ENCODE assay signal across 8 mouse cellular contexts in the genomic region with DNA sequence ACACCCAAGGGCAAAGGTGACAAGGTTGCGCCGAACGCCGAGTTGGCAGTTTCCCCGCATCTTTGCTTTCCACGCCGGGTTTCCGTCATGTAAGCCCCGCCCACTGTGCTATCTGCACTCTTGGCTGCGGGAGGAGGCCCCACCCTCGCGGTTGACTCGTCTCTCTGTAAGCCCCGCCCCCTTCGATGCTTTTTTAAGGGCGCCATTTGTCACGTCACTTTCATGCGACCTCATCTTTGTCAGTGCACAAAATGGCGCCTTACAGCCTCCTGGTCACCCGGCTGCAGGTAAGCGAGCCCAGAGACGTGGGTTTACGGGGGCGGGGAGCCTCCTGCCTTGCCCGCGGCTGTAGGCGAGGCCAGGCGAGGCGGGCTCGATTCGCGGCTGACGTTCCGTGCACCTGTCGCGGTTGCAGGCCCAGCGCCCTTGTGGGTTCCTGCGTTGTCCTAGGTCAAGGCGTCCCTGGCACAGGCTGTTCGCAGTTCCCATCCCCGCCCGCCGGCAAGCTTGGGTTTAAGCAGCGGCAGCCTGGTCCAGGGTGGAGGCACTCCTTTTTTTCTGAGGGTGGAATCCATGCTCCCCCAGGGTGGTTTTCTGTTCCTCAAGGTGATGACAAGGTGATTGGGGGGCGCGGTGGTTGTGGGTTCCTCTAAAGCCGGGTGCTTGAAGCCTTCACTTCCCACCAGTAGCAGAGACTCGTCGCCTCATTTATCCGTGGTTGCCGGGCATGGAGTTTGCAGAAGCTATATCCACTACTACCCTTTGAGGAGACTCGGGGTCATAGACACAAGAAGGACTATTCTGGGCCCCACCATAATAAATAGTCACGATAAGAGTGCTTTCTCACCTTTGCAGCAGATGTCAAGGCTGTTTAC. TPM values are rescaled to one million over a fixed set of nuclear protein-coding genes. Genes with fewer than 3 reads are reported as not detected.
DNase-seq lines count a peak whose midpoint lies in the region; ATAC-seq lines count a peak whose summit lies in the region.

A gene (plus strand): TSS at position 48 of the 875 bp plus-strand sequence.

- peak within 1 kb of the TSS; percentile 94 for H3K27ac ChIP-seq in heart, embryonic 12.5 days (ENCODE audit: poor library complexity, severe bottlenecking)
- peak within 1 kb of the TSS; percentile 96 for H3K27ac ChIP-seq in liver, embryonic 12.5 days
- H3K27ac ChIP-seq in stomach, embryonic 15.5 days: peak within 1 kb of the TSS; percentile 100

- H3K4me3 ChIP-seq in heart, embryonic 12.5 days: peak within 1 kb of the TSS; percentile 88
- peak within 1 kb of the TSS; percentile 93 for H3K4me3 ChIP-seq in liver, embryonic 12.5 days
- peak within 1 kb of the TSS; percentile 99 for H3K4me3 ChIP-seq in stomach, embryonic 15.5 days (replicated peaks)

- no peaks in the 10 kb centered on the region for H3K27me3 ChIP-seq in heart, embryonic 12.5 days (replicated peaks)
- no peaks in the 10 kb centered on the region for H3K27me3 ChIP-seq in liver, embryonic 12.5 days (replicated peaks)
- no peaks in the 10 kb centered on the region for H3K27me3 ChIP-seq in stomach, embryonic 15.5 days (replicated peaks)

- WGBS in heart, embryonic 12.5 days: under 1% methylated on average over 53 of the region's 53 CpGs
- WGBS in liver, embryonic 12.5 days (ENCODE audit: insufficient replicate concordance): under 1% methylated on average over 53 of the region's 53 CpGs
- WGBS in stomach, embryonic 15.5 days: under 1% methylated on average over 53 of the region's 53 CpGs

- H3K36me3 ChIP-seq in heart, embryonic 12.5 days: peaks cover 34% of the 10 kb centered on the region
- H3K36me3 ChIP-seq in liver, embryonic 12.5 days: peaks cover 38% of the 10 kb centered on the region
- H3K36me3 ChIP-seq in stomach, embryonic 15.5 days: peaks cover 29% of the 10 kb centered on the region

- H3K9ac ChIP-seq in heart, embryonic 12.5 days: peak within 1 kb of the TSS; percentile 90
- peak within 1 kb of the TSS; percentile 85 for H3K9ac ChIP-seq in liver, embryonic 12.5 days
- peak within 1 kb of the TSS; percentile 92 for H3K9ac ChIP-seq in stomach, embryonic 15.5 days

- H3K4me1 ChIP-seq in heart, embryonic 12.5 days (replicated peaks): peaks cover 13% of the 10 kb centered on the region
- H3K4me1 ChIP-seq in liver, embryonic 12.5 days: peaks cover 49% of the 10 kb centered on the region
- peaks cover 11% of the 10 kb centered on the region for H3K4me1 ChIP-seq in stomach, embryonic 15.5 days

- H3K9me3 ChIP-seq in heart, embryonic 12.5 days (replicated peaks): no peaks in the 10 kb centered on the region
- no peaks in the 10 kb centered on the region for H3K9me3 ChIP-seq in liver, embryonic 12.5 days (replicated peaks)
- H3K9me3 ChIP-seq in stomach, embryonic 15.5 days: no peaks in the 10 kb centered on the region

- peak within 1 kb of the TSS; percentile 95 for H3K4me2 ChIP-seq in heart, embryonic 12.5 days
- peak within 1 kb of the TSS; percentile 88 for H3K4me2 ChIP-seq in liver, embryonic 12.5 days
- peak within 1 kb of the TSS; percentile 84 for H3K4me2 ChIP-seq in stomach, embryonic 15.5 days

- peak; percentile 91 for ATAC-seq in erythroid progenitor cell, adult 5-6 weeks (replicated peaks; ENCODE audit: low FRiP score, poor library complexity, severe bottlenecking)
- ATAC-seq in heart, embryonic 12.5 days (ENCODE audit: insufficient number of reproducible peaks, low FRiP score): peak; percentile 92
- ATAC-seq in liver, embryonic 12.5 days: peak; percentile 81
- peak; percentile 83 for ATAC-seq in stomach, embryonic 15.5 days (ENCODE audit: insufficient read depth, low FRiP score, low read depth)

- peak; percentile 99 for DNase-seq in CD4-positive helper T cell, adult 2 months (ENCODE audit: low read depth, low spot score)
- peak; percentile 97 for DNase-seq in brain, embryonic 18.5 days (ENCODE audit: low read depth, low spot score)
- peak; percentile 100 for DNase-seq in kidney, postnatal 10 days
- DNase-seq in natural killer cell, adult 2 months (ENCODE audit: low spot score in 2 of 2): peak; percentile 99

RNA-seq across cellular contexts. Expression of the gene that starts here (rescaled TPM):
- 44.4 and 51.5 TPM in 2 replicates for total RNA-seq in erythroid progenitor cell, adult 5-6 weeks (2015; ENCODE audit: low replicate concordance)
- 72.2 and 113 TPM in 2 replicates for total RNA-seq in erythroid progenitor cell, adult 5-6 weeks (2017; ENCODE audit: low replicate concordance)
- polyA plus RNA-seq in heart, embryonic 12.5 days (2016; fragmentation: Nextera tagmentation; extraction: Ambion mirVana): 497 and 519 TPM in 2 replicates
- polyA plus RNA-seq in liver, embryonic 12.5 days (2016; fragmentation: Nextera tagmentation; extraction: Ambion mirVana): 131 and 132 TPM in 2 replicates
- polyA plus RNA-seq in stomach, embryonic 15.5 days (2015; fragmentation: Nextera tagmentation; extraction: Ambion mirVana): 153 and 185 TPM in 2 replicates

Comparison
In these comparisons a context has a peak if more than half of its experiments do, and no peak if none do; other contexts are left out.
1. Peak in every context shown above with its lines: DNase-seq, ATAC-seq, H3K4me3 ChIP-seq and H3K27ac ChIP-seq.